Mouse (Mus musculus) thymus, adult 2 months (tissue): ENCODE data around the gene Isy1.

Experiments
- CTCF ChIP-seq: fragments of 200-500 bp; IDR thresholded peaks from 2 replicates; pipeline ENCODE4 v1.5.1; 2012; ENCODE audit warnings: mild to moderate bottlenecking, control low read depth, low read length, moderate library complexity, borderline replicate concordance; ENCODE audit not compliant: control insufficient read depth, poor library complexity, insufficient read depth; ENCODE audit errors: extremely low read depth
- POLR2A ChIP-seq: fragments of 200-500 bp; IDR thresholded peaks from 2 replicates; pipeline ENCODE4 v1.6.1; 2012; ENCODE audit warnings: mild to moderate bottlenecking, low read length, control low read depth, moderate library complexity; ENCODE audit not compliant: control insufficient read depth, poor library complexity, insufficient read depth; ENCODE audit errors: extremely low read depth

- TF ChIP-seq CTCF = no peak
- TF ChIP-seq POLR2A = no peak
Measured at GRCm38 (mm10) chr6:87807735-87808440, 30.7 kb downstream of the Isy1 start.
